Mouse (Mus musculus) lung, postnatal 14 days (tissue): ENCODE results near the gene Mark2.

Experiments used
- DNase-seq: peaks from one replicate; pipeline ENCODE4 v3.0.0; 2021

Gene Mark2

DNA sequence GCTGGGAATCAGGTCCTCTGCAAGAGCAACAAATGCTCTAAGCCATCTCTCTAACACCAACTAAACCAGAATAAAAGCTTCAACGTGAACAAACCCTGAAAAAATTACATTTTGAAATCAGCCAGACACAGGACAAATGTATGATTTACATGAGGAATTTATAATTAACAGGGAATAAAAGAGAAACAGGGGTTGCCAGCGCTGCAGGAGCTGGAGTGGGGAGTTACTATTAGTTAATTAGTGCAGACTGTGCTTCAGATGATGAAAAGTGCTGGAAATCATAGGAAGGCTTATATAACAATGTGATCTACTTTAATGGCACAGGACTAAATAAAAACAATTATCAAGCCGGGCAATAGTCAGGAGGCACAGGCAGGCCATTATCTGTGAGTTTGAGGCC, 20.3 kb downstream of the Mark2 start:
- DNase-seq, result no peak

DNA sequence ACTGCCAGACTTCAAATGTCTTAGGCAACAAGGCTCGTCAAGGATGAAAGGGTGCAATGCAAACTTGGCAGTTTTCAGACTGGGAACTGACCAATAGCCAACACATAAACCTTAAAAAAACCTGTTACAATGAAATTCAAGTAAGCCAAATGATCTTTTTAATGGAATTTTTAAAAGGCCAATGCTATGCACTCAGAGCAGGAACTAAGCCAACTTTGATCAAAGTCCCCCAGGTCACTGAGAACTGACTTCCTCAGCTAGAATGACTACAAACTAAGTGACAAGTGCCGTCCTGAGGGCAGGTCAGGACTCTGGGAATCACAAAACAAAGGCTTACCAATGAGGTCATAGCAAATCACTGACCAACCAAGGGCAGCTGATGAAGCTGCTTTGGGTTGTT, 21.5 kb downstream of the Mark2 start:
- no peak for DNase-seq

DNA sequence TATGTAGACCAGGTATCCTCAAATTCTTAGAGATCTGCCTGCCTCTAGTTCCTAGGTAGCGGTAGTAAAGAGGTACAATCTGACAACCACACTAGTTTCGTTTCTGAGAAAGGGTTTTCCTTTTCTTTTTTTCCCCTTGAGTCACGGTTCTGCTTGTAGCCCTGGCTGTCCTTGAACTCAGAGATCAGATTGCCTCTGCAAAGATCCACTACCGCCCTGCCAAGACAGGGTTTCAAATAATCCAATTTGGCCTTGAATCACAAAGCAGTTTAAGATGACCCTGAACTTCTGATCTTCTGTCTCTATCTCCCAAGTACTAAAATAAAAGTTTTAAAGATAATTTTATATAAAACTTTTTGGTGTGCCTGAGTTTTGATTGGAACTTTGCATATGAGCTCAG, 23.9 kb downstream of the Mark2 start:
- no peak for DNase-seq

DNA sequence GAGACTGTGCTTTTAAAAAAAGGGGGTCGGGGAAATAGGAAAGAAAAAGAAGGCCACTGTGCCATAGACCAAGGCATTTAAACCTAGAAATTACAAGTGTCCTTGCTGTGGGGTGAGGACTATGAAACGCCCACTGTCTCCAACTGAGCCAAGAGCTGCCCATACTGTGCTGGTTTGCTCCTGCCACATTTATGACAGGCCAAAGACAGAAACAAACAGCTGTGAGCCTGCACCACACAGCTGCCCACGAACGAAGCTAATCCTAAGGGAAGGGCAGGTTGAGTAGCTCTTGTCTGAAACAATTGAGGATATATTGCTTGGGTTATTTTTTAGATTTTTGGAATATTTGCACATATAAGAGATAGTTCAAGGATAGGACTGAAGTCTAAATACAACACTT, 24.8 kb downstream of the Mark2 start:
- no peak for DNase-seq

DNA sequence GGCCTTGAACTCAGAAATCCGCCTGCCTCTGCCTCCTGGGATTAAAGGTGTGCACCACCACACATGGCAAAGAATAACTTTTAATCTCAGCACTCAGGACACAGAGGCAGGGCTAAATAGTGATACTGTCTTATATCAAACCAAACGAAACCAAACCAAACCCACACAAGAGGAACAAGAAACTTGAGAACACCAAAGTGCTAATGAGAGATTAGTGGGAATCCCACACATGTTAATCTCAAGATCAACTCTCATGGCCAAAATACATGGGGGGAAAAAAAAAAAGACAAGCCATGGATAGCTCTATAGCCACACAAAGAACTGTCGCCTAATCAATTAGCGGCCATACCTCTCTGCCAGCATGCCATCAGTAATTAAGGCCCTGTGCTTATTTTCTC, 26.1 kb downstream of the Mark2 start:
- no peak for DNase-seq

DNA sequence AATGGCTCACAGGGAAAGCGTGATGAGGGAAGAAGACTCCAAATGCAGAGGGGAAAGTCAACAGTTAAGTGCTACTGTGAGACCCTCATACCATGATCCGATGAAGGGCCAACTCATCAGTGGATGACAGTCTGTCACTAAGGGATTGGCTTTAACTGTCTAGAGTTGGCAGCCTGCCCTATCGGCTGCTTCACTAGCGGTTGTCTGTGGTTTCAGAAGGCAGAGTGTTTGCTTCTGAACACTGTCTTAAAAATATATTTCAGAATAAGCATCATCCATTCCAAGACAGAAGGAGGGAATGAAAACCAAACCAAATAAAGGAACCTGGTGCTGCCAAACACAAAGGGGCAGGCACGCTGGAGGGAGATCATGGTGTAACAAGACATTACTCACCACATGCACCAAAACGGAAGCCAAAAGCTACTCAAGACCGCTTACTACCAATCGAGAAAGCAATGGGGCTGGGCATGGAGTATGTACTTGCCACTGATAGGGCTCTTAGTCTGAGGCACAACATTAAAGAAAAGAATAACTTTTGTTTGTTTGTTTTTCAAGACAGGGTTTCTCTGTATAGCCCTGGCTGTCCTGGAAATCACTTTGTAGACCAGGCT, 26.6 kb downstream of the Mark2 start:
- DNase-seq, result peak; percentile 40

DNA sequence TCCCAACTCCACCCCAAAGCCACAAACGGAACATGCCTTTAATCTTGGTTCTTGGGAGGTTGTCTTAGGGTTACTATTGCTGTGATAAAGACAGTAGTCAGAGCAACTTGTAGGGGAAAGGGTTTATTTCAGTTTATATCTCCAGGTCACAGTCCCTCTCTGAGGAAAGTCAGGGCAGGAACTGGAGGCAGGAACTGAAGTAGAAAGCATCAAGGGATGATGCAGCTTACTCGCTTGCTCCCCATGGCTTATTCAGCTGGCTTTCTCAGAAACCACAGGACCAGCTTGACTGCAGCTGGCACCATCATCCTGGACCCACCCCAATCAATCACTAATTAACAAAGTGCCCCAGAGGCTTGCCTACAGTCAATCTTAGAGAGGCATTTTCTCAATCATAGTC, 28.0 kb downstream of the Mark2 start:
- no peak for DNase-seq

DNA sequence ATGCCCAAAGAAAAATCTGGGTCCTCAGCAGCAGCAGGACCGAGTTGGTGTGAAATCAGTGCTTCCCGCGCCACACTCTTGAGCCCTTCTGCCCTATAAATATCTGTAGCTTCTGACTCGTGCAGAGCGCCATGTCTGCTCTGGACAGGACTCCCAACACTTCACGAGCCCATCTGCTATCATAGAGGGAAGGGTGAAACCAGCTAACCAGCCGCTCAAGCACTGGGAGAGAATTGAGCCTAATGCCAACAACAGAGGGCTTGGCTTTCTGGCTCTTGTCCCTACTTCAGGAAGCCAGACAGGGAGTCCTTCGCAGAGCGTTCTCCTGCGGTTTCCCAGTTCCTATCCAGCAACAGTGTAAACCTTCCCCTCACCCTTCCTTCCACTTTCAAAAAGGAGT, 30.4 kb downstream of the Mark2 start:
- peak; percentile 39 for DNase-seq

DNA sequence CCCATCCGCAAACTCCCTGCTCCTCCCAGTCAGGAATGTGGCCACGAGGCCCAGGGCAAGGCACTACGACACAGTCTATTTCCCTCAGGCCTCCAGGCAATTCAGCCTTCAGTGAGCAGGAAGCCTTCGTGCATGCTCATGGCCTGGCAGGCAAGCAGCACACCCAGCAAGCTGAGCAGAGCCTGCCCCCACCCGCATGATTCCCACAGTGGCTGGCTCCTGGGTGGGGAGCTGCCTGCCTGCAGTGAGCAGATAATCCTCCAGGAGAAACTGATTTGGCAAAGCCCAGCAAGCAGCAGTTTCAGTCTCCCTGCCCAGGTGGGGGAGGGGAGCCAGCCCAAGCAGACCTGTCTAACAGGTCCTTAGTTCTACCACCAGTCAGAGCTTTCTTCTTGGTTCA, 31.0 kb downstream of the Mark2 start:
- peak; percentile 61 for DNase-seq

DNA sequence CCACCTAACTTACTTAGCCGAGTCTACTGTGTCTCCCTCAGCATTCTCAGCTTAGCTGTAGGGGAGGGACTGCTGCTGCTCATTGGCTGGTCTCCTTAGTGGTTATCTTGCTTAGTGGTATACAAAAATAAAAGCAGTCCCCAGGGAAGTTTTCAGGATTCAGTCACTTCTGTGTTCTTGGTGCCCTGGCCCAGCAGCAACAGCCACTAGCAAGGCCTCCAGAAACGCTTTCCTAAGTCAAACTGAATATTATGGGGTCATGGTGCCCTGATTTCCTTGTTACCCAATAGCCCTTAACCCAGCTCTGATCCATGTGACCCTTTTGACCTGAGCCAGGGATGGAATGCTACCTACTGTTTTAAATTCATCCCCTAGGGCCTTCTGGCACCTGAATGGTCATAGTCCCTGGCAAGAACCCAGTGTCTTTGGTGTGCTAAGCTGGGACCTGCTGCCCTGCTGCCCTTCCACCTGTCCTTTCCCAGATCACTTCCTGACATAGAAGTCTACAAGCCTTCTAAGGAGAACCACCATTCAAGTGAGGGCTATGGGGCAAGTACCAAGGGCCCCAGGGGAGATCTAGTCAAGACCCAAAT, 31.8 kb downstream of the Mark2 start:
- no peak for DNase-seq

DNA sequence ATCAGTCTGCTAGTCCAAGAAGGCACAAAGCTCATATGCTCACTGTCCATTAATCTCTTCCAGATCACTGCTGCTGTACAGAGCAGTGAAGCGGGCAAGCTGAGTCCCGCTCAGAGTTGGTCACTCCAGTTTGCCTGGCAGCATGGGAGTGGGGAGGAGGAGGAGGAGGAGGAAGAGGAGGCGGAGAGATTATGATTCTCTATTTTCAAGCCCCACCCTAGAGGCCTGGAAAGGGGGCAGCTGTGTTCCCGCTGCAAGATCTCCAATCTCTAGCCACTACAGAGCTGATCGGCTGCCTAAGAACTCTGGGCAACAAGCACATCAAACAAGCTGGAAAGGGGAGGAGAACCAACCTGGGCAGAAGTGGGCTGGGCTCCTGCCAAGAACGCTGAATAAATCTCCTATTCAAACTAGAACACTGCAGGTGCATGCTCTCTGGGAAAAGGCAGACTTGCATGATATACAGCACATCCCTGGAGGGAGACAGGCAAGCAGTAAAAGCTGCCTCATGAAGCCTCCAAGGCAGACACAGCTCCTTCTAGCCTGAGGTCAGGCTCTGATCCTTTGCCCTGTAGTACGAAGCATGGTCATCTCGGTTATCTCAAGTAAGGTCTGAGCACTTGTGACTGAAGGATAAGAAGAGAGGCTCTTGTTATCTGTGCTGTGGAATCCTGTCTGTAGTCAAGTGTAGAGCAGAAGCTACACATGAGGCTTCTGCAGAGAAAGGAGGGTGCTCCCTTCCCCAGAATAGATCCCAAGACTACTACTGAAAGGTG, 33.5 kb downstream of the Mark2 start:
- DNase-seq, result peak; percentile 77

DNA sequence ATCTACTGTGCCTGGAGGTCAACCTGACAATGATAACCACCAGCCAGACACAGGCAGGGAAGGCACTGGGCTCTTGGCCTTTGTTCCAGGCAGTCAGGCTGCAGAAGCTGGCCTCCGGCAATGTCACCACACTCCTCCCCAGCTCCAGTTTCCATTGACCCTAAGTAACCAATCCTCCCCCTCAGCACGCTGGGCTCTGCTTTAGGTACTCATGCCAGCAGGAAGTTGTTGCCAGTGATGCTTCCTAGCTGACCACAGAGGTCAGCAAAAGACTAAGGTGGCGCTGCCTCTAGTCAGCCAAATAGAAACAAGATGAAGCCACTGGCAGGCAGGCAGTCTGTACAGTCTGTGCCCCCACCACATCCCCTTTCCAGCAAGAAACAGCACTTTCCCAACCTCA, 34.7 kb downstream of the Mark2 start:
- DNase-seq, result no peak

DNA sequence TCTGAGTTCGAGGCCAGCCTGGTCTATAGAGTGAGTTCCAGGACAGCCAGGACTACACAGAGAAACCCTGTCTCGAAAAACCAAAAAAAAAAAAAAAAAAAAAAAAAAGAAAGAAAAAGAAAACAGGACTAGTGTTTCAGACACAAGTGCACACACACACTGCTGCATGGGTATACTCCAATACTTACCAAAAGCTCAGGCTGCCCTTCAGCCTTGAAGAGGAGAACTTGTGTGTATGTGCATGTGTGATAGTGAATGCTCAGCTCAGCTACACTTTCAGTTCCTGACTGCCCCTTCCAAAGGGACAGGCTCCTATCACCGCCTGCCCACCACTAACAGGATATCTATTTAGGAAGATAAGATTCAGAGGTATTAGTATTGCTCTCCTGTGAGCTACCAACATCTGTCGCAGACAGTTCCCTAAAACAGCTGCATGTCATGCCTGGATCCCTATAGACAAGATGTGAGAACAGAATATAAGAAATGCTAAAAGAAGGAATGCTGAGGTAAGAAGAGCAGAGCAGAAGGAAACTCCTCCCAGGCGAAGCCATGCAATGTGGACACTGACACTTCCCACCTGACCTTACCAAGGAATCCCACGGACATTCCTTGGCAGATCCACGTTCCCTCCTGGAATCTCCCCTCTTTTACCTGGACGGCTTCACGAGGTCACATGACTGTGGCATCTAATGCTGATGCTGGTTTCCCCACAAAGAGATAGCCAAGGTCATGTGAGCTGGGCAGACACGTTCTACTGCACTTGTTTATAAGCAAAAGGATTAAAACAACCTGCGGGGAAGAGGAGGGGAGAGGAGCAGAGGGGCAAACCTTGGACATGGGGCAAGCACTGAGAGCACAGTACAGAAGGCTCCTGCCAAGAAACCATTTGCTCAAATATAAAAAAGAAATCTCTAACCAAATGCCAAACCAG, 36.0 kb downstream of the Mark2 start:
- DNase-seq, result no peak

DNA sequence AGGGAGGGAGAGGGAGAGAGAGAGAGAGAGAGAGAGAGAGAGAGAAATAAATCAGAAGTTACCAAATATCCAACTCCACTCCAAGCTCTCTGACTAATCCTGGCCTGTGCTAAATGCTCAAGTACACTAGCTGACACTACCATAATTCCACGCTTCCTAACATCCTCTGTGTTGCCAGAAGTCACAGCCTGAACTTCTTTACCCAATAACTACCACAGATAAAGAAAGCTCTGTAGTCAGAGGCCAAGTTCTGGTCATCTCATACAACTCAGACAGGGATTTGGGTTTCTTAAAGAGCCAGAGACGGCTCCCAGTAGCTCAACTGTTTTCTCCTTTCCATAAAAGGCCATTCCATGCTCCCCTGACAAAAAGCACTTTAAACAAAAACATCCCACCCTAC, 36.9 kb downstream of the Mark2 start:
- no peak for DNase-seq

DNA sequence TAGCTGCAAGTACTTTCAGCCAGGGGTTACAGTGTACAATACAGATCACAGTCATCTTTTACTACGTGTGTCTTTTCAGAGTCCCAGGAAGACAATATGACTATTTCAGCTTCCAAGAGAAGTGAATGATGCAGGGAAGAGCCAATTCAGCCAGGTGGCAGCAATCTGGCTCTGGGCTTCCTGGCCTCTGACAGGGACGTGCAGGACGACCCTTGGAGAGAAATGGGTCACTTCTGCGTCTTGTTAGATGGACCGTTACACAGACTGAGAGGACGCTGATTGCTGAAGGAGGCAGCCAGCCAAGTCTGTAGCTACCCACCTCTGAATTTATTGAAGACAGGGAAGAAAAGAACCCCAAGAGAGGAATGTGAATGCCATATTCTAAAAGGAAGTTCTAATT, 37.9 kb downstream of the Mark2 start:
- DNase-seq, result no peak

DNA sequence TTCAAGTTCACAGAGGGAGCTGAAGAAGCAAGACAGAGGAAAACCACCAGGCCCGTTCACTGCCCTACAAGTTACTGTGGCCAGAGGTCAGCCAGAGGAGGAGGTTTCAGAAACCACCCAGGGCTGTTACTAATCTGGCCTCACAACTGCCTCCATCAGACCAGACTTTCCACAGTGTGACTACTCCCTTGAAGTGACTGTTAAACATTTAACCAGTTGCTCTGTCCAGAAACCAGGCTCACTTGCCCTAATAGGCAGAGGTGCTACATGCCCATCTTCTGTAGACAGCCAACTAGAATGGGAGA, 39.2 kb downstream of the Mark2 start:
- no peak for DNase-seq

DNA sequence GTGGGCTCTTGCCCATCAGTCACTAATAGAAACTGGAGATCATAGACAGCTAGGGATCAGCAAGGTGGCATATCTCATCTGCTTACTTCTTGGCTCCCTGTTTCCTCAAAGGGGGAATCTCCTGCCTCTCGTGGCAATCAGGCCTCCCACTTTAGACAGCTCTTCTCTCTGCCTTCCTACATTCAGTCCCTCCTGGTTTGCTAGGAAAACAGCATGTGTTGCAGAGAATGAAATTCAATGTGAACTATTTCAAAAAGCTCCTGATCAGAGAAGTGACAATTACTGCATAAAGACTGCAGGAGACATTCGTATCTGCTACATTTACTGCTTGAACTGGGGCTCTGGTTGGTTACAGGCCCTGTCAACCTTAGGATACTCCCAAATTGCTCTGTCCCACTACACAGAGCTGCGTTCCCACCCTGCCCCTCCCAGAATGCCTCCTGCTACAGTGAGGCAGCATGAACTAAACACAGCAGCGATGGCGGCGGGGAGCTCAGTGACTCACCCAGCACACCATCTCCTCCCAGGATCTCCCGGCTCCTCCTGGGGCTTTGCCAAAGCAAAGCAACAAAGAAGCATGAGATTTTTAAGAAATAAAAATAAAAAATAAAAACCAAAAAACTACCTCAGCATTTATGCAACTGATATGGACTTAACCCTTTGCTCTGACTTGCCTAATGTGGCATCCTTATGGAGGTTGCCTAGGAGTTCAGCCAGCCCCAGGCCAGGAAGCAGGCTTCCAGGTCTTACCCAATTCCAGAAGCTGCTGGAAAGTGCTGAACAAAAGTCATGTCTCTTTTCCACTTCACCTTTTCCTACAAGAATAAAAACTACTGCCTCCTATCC, 39.8 kb downstream of the Mark2 start:
- peak; percentile 17 for DNase-seq

DNA sequence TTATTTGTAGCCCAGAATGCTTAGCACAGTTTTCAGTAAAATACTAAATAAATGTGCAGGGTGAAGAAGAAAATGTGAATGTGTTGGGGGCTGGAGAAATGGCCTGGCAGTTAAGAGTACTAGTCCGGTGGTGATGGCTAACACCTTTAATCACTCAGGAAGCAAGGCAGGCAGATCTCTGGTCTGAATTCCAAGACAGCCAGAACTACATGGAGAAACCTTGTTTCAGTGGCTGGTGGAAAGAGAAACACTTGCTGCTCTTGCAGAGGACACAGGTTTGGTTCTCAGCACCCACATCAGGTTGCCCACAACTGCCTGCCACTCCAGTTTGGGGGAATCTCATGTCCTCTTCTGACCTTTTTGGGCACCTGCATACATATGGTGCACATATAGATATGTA, 41.6 kb downstream of the Mark2 start:
- DNase-seq, result no peak

DNA sequence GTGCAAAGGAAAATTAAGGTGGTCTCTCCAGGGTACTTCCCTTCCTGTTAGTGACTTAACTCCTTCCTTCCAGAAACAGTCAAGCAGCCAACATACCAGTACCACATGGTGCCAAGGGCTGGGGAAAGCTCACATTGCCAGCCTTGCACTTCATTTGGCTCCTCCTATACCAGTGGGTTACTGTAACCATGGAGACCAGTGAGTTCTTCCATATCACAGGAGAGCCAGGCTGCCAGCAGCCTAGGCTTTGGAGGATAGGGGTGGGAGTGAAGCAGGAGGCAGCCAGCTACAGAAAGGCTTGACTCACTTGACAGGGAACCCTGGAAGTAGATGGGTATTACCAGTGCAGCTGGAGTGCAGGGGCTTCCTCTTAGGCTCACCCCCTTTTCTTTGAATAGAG, 42.6 kb downstream of the Mark2 start:
- no peak for DNase-seq

DNA sequence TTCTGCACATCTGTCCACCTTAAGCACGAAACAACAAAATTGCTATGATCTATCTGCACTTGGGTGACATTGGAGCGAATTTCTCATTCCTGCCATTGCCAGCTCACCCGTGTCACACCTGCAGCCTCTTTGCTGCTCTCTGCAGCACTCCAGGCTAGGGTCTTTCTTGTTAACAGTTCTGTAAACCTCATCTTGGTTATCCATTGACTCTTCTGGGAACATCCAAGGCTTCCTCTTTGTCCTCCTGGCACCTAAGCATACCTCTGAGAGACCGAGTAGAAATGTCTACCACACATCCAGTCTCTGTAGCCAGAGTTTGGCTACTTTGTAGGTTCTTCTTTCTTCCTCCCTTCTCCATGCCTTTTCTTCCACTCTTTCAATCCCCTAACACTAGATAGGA, 45.7 kb downstream of the Mark2 start:
- no peak for DNase-seq

DNA sequence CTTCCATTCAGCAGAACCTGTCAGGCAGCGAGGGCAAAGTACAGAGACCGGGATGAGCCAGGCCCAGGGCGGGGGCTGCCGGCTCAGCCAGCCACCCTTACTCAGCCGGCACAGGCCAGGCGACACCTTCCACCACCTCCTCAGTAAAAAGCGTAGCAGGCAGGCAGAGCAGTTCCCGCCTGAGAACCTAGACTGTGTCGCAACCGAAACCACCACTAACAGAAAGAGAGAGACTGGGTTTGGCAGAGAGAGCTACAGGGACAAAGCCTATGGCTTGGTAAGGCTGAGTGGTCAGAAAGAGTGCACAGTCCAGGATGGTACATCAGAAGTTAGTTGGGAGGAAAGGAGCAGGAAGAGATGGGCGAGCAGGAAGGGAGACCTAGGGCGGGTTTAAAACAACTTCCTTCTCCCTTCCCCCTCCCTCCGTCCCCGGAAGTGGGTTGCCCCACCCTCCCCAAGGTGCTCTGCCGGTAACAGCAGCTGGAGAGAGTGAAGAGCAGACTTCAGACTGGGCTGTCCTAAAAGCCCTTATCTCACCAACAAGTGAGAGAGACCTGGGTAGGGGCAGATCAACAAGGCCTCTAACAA, 46.5 kb downstream of the Mark2 start:
- DNase-seq, result peak; percentile 61
